Mouse (Mus musculus) C2C12 (cell line): Measurements from ENCODE around the gene Oasl2. TPM values are rescaled to one million over a fixed set of nuclear protein-coding genes. Genes with fewer than 3 reads are reported as not detected.
"Not testable (repeated sequence)": the region's sequence is repeated elsewhere in the genome, so short reads cannot be mapped to it uniquely, and the experiment has no call there.

ENCODE experiments used
- H3K27me3 ChIP-seq: one replicate; pipeline ENCODE4 v1.6.1; 2011; ENCODE audit not compliant: control insufficient read depth, insufficient read depth, insufficient read length
- H3K36me3 ChIP-seq: one replicate; pipeline ENCODE4 v1.6.1; 2011; ENCODE audit not compliant: control insufficient read depth, insufficient read depth
- H3K4me3 ChIP-seq: one replicate; pipeline ENCODE4 v1.5.1; 2011; ENCODE audit warnings: mild to moderate bottlenecking, control low read depth; ENCODE audit not compliant: poor library complexity, insufficient read depth, severe bottlenecking
- H3K79me2 ChIP-seq: one replicate; pipeline ENCODE4 v1.6.1; 2011; ENCODE audit not compliant: control insufficient read depth, insufficient read depth
- H3K79me3 ChIP-seq: one replicate; pipeline ENCODE4 v1.6.1; 2011; ENCODE audit warnings: low read depth, control low read depth
- H3ac ChIP-seq: one replicate; pipeline ENCODE3; 2011; ENCODE audit warnings: low read depth; ENCODE audit not compliant: control insufficient read depth, insufficient read length
- CEBPB ChIP-seq: IDR thresholded peaks from one replicate; pipeline ENCODE4 v1.6.1; 2011; ENCODE audit warnings: low read depth, mild to moderate bottlenecking, control low read depth, moderate library complexity
- CTCF ChIP-seq: IDR thresholded peaks from one replicate; pipeline ENCODE4 v1.5.1; 2011; ENCODE audit not compliant: control insufficient read depth, insufficient read depth, insufficient read length
- FOSL1 ChIP-seq: IDR thresholded peaks from one replicate; pipeline ENCODE4 v1.8.0; 2011; ENCODE audit warnings: mild to moderate bottlenecking, low read length; ENCODE audit not compliant: poor library complexity, insufficient read depth, severe bottlenecking
- MAX ChIP-seq: IDR thresholded peaks from one replicate; pipeline ENCODE4 v1.6.1; 2011; ENCODE audit warnings: mild to moderate bottlenecking, control low read depth
- MYOD1 ChIP-seq: IDR thresholded peaks from one replicate; pipeline ENCODE4 v1.6.1; 2011; ENCODE audit warnings: low read depth; ENCODE audit not compliant: control insufficient read depth, insufficient read length
- MYOG ChIP-seq: IDR thresholded peaks from one replicate; pipeline ENCODE4 v1.6.1; 2011; ENCODE audit not compliant: control insufficient read depth, insufficient read length; ENCODE audit errors: extremely low read depth
- USF1 ChIP-seq: IDR thresholded peaks from one replicate; pipeline ENCODE4 v1.6.1; 2011; ENCODE audit warnings: low read depth, mild to moderate bottlenecking, control low read depth, moderate library complexity
- polyA plus RNA-seq: library from polyadenylated mRNA; unstranded; fragments of >200 nt; fragmentation: generic; extraction: Trizol; gene quantifications from one replicate; pipeline ENCODE4 v1.2.1, GENCODE M21; 2012; ENCODE audit warnings: missing spikeins

The Oasl2 gene
- polyA plus RNA-seq, 1 experiment, result 0.40 TPM

GRCm38 (mm10) chr5:114864813-114865212, 31.9 kb upstream of the Oasl2 start:
- TF ChIP-seq MYOG (no peak), MAX (no peak), CEBPB (no peak)
- no peak overlapping the region for H3ac ChIP-seq
- no peaks in the 10 kb centered on the region for H3K36me3 ChIP-seq
- H3K79me3 ChIP-seq, result no peaks in the 10 kb centered on the region
- H3K4me3 ChIP-seq, result no peak overlapping the region
- H3K27me3 ChIP-seq, result peaks cover 13% of the 10 kb centered on the region
- no peaks in the 10 kb centered on the region for H3K79me2 ChIP-seq

GRCm38 (mm10) chr5:114865279-114865678, 31.5 kb upstream of the Oasl2 start:
- Histone ChIP-seq H3K4me3 (no peak overlapping the region), H3K36me3 (no peaks in the 10 kb centered on the region), H3K79me2 (no peaks in the 10 kb centered on the region), H3ac (no peak overlapping the region), H3K27me3 (peaks cover 17% of the 10 kb centered on the region), H3K79me3 (no peaks in the 10 kb centered on the region)
- TF ChIP-seq CEBPB (no peak), MAX (no peak), MYOD1 (no peak), CTCF (no peak), USF1 (no peak), MYOG (no peak), FOSL1 (no peak)

- TF ChIP-seq CEBPB, result no peak
- TF ChIP-seq USF1, result no peak
- no peak for TF ChIP-seq MYOG
- no peak for TF ChIP-seq MYOD1
- TF ChIP-seq FOSL1, result no peak
- TF ChIP-seq CTCF, result no peak
- no peak for TF ChIP-seq MAX
- Histone ChIP-seq H3K79me3 (no peaks in the 10 kb centered on the region), H3K36me3 (no peaks in the 10 kb centered on the region), H3ac (no peak overlapping the region), H3K79me2 (no peaks in the 10 kb centered on the region), H3K4me3 (no peak overlapping the region), H3K27me3 (peaks cover 47% of the 10 kb centered on the region)
Observed at GRCm38 (mm10) chr5:114875858-114876257, 20.9 kb upstream of the Oasl2 start.

GRCm38 (mm10) chr5:114876331-114876730, 20.4 kb upstream of the Oasl2 start:
- TF ChIP-seq FOSL1 (no peak), MYOG (no peak), CEBPB (no peak), MAX (no peak), MYOD1 (no peak), USF1 (no peak), CTCF (no peak)
- Histone ChIP-seq H3K4me3 (no peak overlapping the region), H3K79me3 (no peaks in the 10 kb centered on the region), H3ac (no peak overlapping the region), H3K79me2 (no peaks in the 10 kb centered on the region), H3K27me3 (peaks cover 47% of the 10 kb centered on the region), H3K36me3 (no peaks in the 10 kb centered on the region)

- Histone ChIP-seq H3ac (no peak overlapping the region), H3K4me3 (no peak overlapping the region), H3K79me3 (no peaks in the 10 kb centered on the region), H3K27me3 (peaks cover 43% of the 10 kb centered on the region), H3K36me3 (no peaks in the 10 kb centered on the region), H3K79me2 (no peaks in the 10 kb centered on the region)
- TF ChIP-seq MYOD1 (no peak), FOSL1 (no peak), MYOG (no peak), CTCF (no peak), CEBPB (no peak), MAX (no peak)
Observed at GRCm38 (mm10) chr5:114877487-114877886, 19.2 kb upstream of the Oasl2 start.

GRCm38 (mm10) chr5:114879399-114879798, 17.3 kb upstream of the Oasl2 start:
- no peak overlapping the region for H3ac ChIP-seq
- H3K27me3 ChIP-seq, result peaks cover 24% of the 10 kb centered on the region
- H3K4me3 ChIP-seq, result no peak overlapping the region
- no peaks in the 10 kb centered on the region for H3K79me3 ChIP-seq
- no peaks in the 10 kb centered on the region for H3K79me2 ChIP-seq
- no peaks in the 10 kb centered on the region for H3K36me3 ChIP-seq
- no peak for TF ChIP-seq CTCF
- TF ChIP-seq USF1, result no peak
- TF ChIP-seq CEBPB, result no peak
- no peak for TF ChIP-seq FOSL1
- TF ChIP-seq MYOD1, result no peak
- no peak for TF ChIP-seq MYOG
- TF ChIP-seq MAX, result no peak

- H3K79me2 ChIP-seq, H3K79me3 ChIP-seq, H3ac ChIP-seq, H3K36me3 ChIP-seq, H3K4me3 ChIP-seq: not testable (repeated sequence)
- H3K27me3 ChIP-seq, result peaks cover 15% of the 10 kb centered on the region
Observed at GRCm38 (mm10) chr5:114882319-114882718, 14.4 kb upstream of the Oasl2 start.
